Mouse (Mus musculus): ENCODE data around the gene Pik3cg. TPM values are rescaled to one million over a fixed set of nuclear protein-coding genes. Genes with fewer than 3 reads are reported as not detected.

The Pik3cg gene
- polyA plus RNA-seq, 2 experiments = 2.4 to 3.5 TPM

DNA sequence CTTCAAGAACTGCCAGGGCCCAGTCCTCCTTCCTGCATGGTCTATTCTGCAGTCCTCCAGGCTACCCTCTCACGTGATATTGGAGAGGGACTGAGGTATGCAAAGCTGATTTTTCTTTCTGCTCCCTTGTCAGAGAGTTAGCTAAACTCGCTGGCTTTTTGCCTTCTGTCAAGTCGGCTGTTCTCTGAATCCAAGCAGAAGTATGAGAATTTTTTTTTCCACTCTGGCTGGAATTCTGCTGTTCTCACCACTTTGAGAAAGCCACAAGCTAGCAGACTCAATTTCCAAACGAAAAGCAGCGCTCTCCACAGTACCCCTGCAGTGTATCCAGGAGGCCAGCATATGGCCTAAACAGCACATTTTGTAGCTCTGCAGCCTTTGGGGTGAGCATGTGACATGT is 30.0 kb upstream of the Pik3cg start:
- peaks cover 5 to 28% of the 10 kb centered on the region in 2 experiments; a peak in 3 of 4 replicates for H3K4me1 ChIP-seq (replicated peaks; ENCODE audit: control insufficient read depth in 2 of 2, insufficient read depth in 2 of 2, low read length in 1 of 2)
- DNase-seq (ENCODE audit: low read depth in 3 of 3, low spot score in 3 of 3) = no peak

DNA sequence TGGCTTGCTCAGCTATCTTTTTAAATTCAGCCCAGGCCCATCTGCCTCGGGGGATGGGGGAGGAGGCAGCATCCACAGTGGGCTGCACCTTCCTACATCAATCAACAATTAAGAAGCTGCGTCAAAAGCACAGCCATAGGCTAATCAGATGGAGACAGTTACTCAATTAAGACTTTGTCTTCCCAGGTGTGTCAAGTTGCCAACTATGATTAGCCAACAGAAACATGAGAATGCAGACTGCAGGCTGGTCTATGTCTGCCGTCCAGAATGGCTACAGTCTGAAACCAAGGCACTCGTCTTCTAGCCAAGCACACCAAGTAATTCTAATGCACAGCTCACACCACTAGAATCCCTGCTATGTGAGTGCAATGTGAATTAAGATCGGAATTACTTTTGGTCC is 29.4 kb upstream of the Pik3cg start:
- Histone ChIP-seq H3K27ac (no peak overlapping the region), H3K4me3 (ENCODE audit: insufficient read depth in 1 of 2, low read depth in 2 of 2, low read length in 2 of 2) (no peak overlapping the region), H3K9ac (replicated peaks) (no peak overlapping the region), H3K36me3 (replicated peaks; ENCODE audit: control insufficient read depth, insufficient read depth, low read depth) (no peaks in the 10 kb centered on the region), H3K4me1 (replicated peaks; ENCODE audit: control insufficient read depth in 2 of 2, insufficient read depth in 2 of 2, low read length in 1 of 2) (peaks cover 5 to 26% of the 10 kb centered on the region in 2 experiments; a peak in 3 of 4 replicates), H3K9me3 (ENCODE audit: control insufficient read depth, low read length) (no peaks in the 10 kb centered on the region), H3K4me2 (ENCODE audit: low read depth) (no peak overlapping the region), H3K27me3 (ENCODE audit: control insufficient read depth, insufficient read depth, low read length) (no peaks in the 10 kb centered on the region)
- DNase-seq (ENCODE audit: low read depth in 3 of 3, low spot score in 3 of 3) = no peak
- WGBS (ENCODE audit: insufficient replicate concordance) = 55% methylated on average over 5 of the region's 5 CpGs
- no peak for ATAC-seq (ENCODE audit: insufficient read depth)
- TF ChIP-seq EP300 (IDR thresholded peaks at IDR 0.05; ENCODE audit: low read depth) (no peak), CTCF (IDR thresholded peaks at IDR 0.05; ENCODE audit: low read depth) (no peak)

More for the DNA sequence above, 30.0 kb upstream of the Pik3cg start:
- H3K9ac ChIP-seq (replicated peaks) = no peak overlapping the region
- TF ChIP-seq EP300 (IDR thresholded peaks at IDR 0.05; ENCODE audit: low read depth) = no peak
- no peak for TF ChIP-seq CTCF (IDR thresholded peaks at IDR 0.05; ENCODE audit: low read depth)
- H3K36me3 ChIP-seq (replicated peaks; ENCODE audit: control insufficient read depth, insufficient read depth, low read depth) = no peaks in the 10 kb centered on the region
- no peak overlapping the region for H3K4me3 ChIP-seq (ENCODE audit: insufficient read depth in 1 of 2, low read depth in 2 of 2, low read length in 2 of 2)
- no peak overlapping the region for H3K4me2 ChIP-seq (ENCODE audit: low read depth)
- H3K27ac ChIP-seq = no peak overlapping the region
- WGBS (ENCODE audit: insufficient replicate concordance) = 72% methylated on average over 5 of the region's 5 CpGs
- no peaks in the 10 kb centered on the region for H3K27me3 ChIP-seq (ENCODE audit: control insufficient read depth, insufficient read depth, low read length)
- H3K9me3 ChIP-seq (ENCODE audit: control insufficient read depth, low read length) = no peaks in the 10 kb centered on the region
- ATAC-seq (ENCODE audit: insufficient read depth) = no peak

DNA sequence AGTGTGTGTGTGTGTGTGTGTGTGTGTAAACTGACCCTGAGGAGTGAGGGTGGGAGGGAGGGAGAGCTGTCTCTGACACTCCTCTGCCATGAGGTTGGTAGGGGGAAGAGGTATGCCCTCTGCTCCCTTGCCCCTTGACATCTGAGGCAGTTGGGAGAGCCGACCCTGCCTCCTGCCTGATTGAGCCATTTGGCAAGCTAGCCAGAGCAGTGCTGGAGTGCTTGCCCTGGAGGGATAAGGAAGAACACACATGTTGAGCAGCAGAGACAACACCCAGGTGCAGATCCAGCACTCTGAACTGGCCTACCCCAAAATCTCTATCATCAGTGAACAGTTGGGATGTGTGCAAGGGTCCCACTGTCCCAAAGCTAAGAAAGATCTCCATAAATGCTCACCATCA is 28.7 kb upstream of the Pik3cg start:
- Histone ChIP-seq H3K4me3 (ENCODE audit: insufficient read depth in 1 of 2, low read depth in 2 of 2, low read length in 2 of 2) (no peak overlapping the region), H3K4me1 (replicated peaks; ENCODE audit: control insufficient read depth in 2 of 2, insufficient read depth in 2 of 2, low read length in 1 of 2) (peaks cover 12 to 33% of the 10 kb centered on the region in 2 experiments), H3K36me3 (replicated peaks; ENCODE audit: control insufficient read depth, insufficient read depth, low read depth) (no peaks in the 10 kb centered on the region), H3K27ac (no peak overlapping the region), H3K27me3 (ENCODE audit: control insufficient read depth, insufficient read depth, low read length) (no peaks in the 10 kb centered on the region), H3K4me2 (ENCODE audit: low read depth) (no peak overlapping the region), H3K9ac (replicated peaks) (no peak overlapping the region), H3K9me3 (ENCODE audit: control insufficient read depth, low read length) (no peaks in the 10 kb centered on the region)
- DNase-seq (ENCODE audit: low read depth in 3 of 3, low spot score in 3 of 3) = no peak
- TF ChIP-seq CTCF (IDR thresholded peaks at IDR 0.05; ENCODE audit: low read depth) = no peak
- TF ChIP-seq EP300 (IDR thresholded peaks at IDR 0.05; ENCODE audit: low read depth) = no peak
- 41% methylated on average over 1 of the region's 1 CpGs for WGBS (ENCODE audit: insufficient replicate concordance)
- ATAC-seq (ENCODE audit: insufficient read depth) = no peak

DNA sequence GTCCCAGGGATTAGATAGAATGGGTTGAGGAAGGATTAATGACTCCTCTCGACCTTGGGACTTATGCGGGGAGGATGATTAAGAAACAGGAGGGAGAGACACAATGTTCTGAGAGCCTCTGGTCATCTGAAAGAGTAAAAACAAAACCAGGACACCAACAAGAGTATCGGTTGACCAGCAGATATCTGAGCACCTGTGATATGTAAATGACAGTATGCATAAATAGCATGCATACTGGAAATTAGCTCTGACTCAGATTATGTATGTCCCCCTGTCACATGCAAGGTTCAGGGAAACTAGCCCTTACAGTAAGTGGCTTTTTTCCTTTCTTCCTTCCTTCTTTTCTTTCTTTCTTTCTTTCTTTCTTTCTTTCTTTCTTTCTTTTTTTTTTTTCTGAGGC is 28.0 kb upstream of the Pik3cg start:
- Histone ChIP-seq H3K27ac (no peak overlapping the region), H3K4me2 (ENCODE audit: low read depth) (no peak overlapping the region), H3K4me3 (ENCODE audit: insufficient read depth in 1 of 2, low read depth in 2 of 2, low read length in 2 of 2) (no peak overlapping the region), H3K36me3 (replicated peaks; ENCODE audit: control insufficient read depth, insufficient read depth, low read depth) (no peaks in the 10 kb centered on the region), H3K27me3 (ENCODE audit: control insufficient read depth, insufficient read depth, low read length) (no peaks in the 10 kb centered on the region), H3K9me3 (ENCODE audit: control insufficient read depth, low read length) (no peaks in the 10 kb centered on the region), H3K9ac (replicated peaks) (no peak overlapping the region), H3K4me1 (replicated peaks; ENCODE audit: control insufficient read depth in 2 of 2, insufficient read depth in 2 of 2, low read length in 1 of 2) (peaks cover 18 to 37% of the 10 kb centered on the region in 2 experiments)
- ATAC-seq (ENCODE audit: insufficient read depth) = no peak
- 67% methylated on average over 3 of the region's 3 CpGs for WGBS (ENCODE audit: insufficient replicate concordance)
- TF ChIP-seq EP300 (IDR thresholded peaks at IDR 0.05; ENCODE audit: low read depth) (no peak), CTCF (IDR thresholded peaks at IDR 0.05; ENCODE audit: low read depth) (no peak)
- DNase-seq (ENCODE audit: low read depth in 3 of 3, low spot score in 3 of 3) = no peak

DNA sequence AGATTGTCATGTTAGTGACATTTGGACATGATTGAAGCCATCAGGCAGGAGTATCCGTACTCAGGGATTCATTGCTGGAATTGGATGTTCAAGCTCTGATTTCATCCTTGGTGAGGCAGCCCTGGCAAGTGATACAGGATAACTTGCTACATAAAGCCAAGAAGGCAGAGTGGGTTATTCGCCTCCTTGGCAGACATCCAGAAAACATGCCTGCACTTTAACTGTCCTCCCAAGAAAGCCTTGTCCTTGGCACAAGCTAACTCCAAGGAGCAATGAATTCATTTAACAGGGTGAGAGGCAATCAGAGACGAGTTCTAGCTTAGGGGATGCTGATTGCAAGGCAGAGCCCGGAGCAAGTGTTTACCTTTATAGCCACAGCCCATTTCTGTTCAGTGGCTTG is 25.4 kb upstream of the Pik3cg start:
- Histone ChIP-seq H3K36me3 (replicated peaks; ENCODE audit: control insufficient read depth, insufficient read depth, low read depth) (no peaks in the 10 kb centered on the region), H3K9ac (replicated peaks) (no peak overlapping the region), H3K4me2 (ENCODE audit: low read depth) (no peak overlapping the region), H3K27me3 (ENCODE audit: control insufficient read depth, insufficient read depth, low read length) (no peaks in the 10 kb centered on the region), H3K4me3 (ENCODE audit: insufficient read depth in 1 of 2, low read depth in 2 of 2, low read length in 2 of 2) (no peak overlapping the region), H3K9me3 (ENCODE audit: control insufficient read depth, low read length) (no peaks in the 10 kb centered on the region), H3K4me1 (replicated peaks; ENCODE audit: control insufficient read depth in 2 of 2, insufficient read depth in 2 of 2, low read length in 1 of 2) (peaks cover 23 to 33% of the 10 kb centered on the region in 2 experiments), H3K27ac (no peak overlapping the region)
- DNase-seq (ENCODE audit: low read depth in 3 of 3, low spot score in 3 of 3) (no peak), ATAC-seq (ENCODE audit: insufficient read depth) (no peak)
- TF ChIP-seq EP300 (IDR thresholded peaks at IDR 0.05; ENCODE audit: low read depth) (no peak), CTCF (IDR thresholded peaks at IDR 0.05; ENCODE audit: low read depth) (no peak)
- 66% methylated on average over 4 of the region's 4 CpGs for WGBS (ENCODE audit: insufficient replicate concordance)
